Mouse (Mus musculus): ENCODE measurements around the gene Pax5.

GRCm38 (mm10) chr4:44685582-44685981 is 24.7 kb downstream of the Pax5 start:
- no peak for TF ChIP-seq POLR2A (IDR thresholded peaks at IDR 0.05; ENCODE audit: low read depth, low read length)
- no peak for TF ChIP-seq CTCF (IDR thresholded peaks at IDR 0.05; ENCODE audit: extremely low read depth, insufficient read length, insufficient replicate concordance, low read depth, low read length)

All from small intestine, adult 2 months (tissue).